Mouse (Mus musculus) embryonic fibroblast, embryonic 13.5 days (primary cell): ENCODE measurements at regions not wholly inside any gene's neighbourhood (a gene's known extent, or its start where the extent isn't known, plus 50 kb on each side); places are given as distances from the start of the nearest gene placed in this dataset.

ENCODE experiments used
- CTCF ChIP-seq: IDR thresholded peaks from 2 replicates; pipeline ENCODE4 v1.5.1; 2011; ENCODE audit warnings: mild to moderate bottlenecking, control low read depth, low read length, moderate library complexity, borderline replicate concordance; ENCODE audit not compliant: insufficient read depth
- POLR2A ChIP-seq: IDR thresholded peaks from 2 replicates; pipeline ENCODE4 v1.6.1; 2011; ENCODE audit warnings: low read depth, mild to moderate bottlenecking, control low read depth, low read length, moderate library complexity

- TF ChIP-seq POLR2A (no peak), CTCF (no peak)
Measured at GRCm38 (mm10) chr16:71539312-71539711, 768.8 kb upstream of the Robo1 start.
